Mouse (Mus musculus) ES-CJ7 (cell line): ENCODE measurements around the gene Grhpr.
"Not testable (repeated sequence)": the region's sequence is repeated elsewhere in the genome, so short reads cannot be mapped to it uniquely, and the experiment has no call there.

Experiments used
- DNase-seq: peaks from one replicate; pipeline ENCODE4 v3.0.0; 2011; ENCODE audit warnings: low read depth, low spot score

Grhpr gene

GRCm38 (mm10) chr4:44981280-44981973 lies at the start of gene Grhpr:
TSS of gene Grhpr (plus strand) at chr4:44981395.
- DNase-seq, result peak; percentile 85

- DNase-seq, result no peak
Measured at GRCm38 (mm10) chr4:44931732-44932131, 49.5 kb upstream of the Grhpr start.

GRCm38 (mm10) chr4:44938359-44939340 lies 42.5 kb upstream of the Grhpr start:
- DNase-seq, result no peak

GRCm38 (mm10) chr4:44939576-44940249 lies 41.5 kb upstream of the Grhpr start:
- no peak for DNase-seq

GRCm38 (mm10) chr4:44940286-44940685 lies 40.9 kb upstream of the Grhpr start:
- DNase-seq, result no peak

GRCm38 (mm10) chr4:44942237-44942636 lies 39.0 kb upstream of the Grhpr start:
- no peak for DNase-seq

- no peak for DNase-seq
Measured at GRCm38 (mm10) chr4:44943480-44943879, 37.7 kb upstream of the Grhpr start.

- DNase-seq, result no peak
Measured at GRCm38 (mm10) chr4:44944426-44945075, 36.6 kb upstream of the Grhpr start.

GRCm38 (mm10) chr4:44946126-44946525 lies 35.1 kb upstream of the Grhpr start:
- not testable (repeated sequence) for DNase-seq

- peak; percentile 45 for DNase-seq
Measured at GRCm38 (mm10) chr4:44947464-44947863, 33.7 kb upstream of the Grhpr start.

GRCm38 (mm10) chr4:44948314-44948713 lies 32.9 kb upstream of the Grhpr start:
- DNase-seq, result peak; percentile 77

GRCm38 (mm10) chr4:44953041-44953440 lies 28.2 kb upstream of the Grhpr start:
- DNase-seq, result peak; percentile 83

- DNase-seq, result no peak
Measured at GRCm38 (mm10) chr4:44958776-44959175, 22.4 kb upstream of the Grhpr start.

GRCm38 (mm10) chr4:44959220-44959619 lies 22.0 kb upstream of the Grhpr start:
- peak; percentile 91 for DNase-seq

- DNase-seq, result no peak
Measured at GRCm38 (mm10) chr4:44963156-44963555, 18.0 kb upstream of the Grhpr start.

GRCm38 (mm10) chr4:44965175-44965574 lies 16.0 kb upstream of the Grhpr start:
- no peak for DNase-seq

- DNase-seq, result no peak
Measured at GRCm38 (mm10) chr4:44965736-44966135, 15.5 kb upstream of the Grhpr start.

GRCm38 (mm10) chr4:44967402-44967801 lies 13.8 kb upstream of the Grhpr start:
- DNase-seq, result no peak

GRCm38 (mm10) chr4:44970056-44970455 lies 11.1 kb upstream of the Grhpr start:
- DNase-seq, result no peak

- peak; percentile 85 for DNase-seq
Measured at GRCm38 (mm10) chr4:44970612-44971110, 10.5 kb upstream of the Grhpr start.

- DNase-seq, result peak; percentile 95
Measured at GRCm38 (mm10) chr4:44973450-44973849, 7.7 kb upstream of the Grhpr start.
